Mouse (Mus musculus): ENCODE measurements around the gene Trim28. TPM values are rescaled to one million over a fixed set of nuclear protein-coding genes. Genes with fewer than 3 reads are reported as not detected.

Gene Trim28
- polyA plus RNA-seq (2015; fragmentation: Nextera tagmentation; extraction: Ambion mirVana): 179 and 196 TPM in 2 replicates

GRCm38 (mm10) chr7:12998851-12999250 is at the start of gene Trim28:
Trim28 (plus strand) TSS chr7:12999114.

GRCm38 (mm10) chr7:12965678-12966091 is 33.2 kb upstream of the Trim28 start, which contains the start of gene Zfp324:
Zfp324 (plus strand) TSS chr7:12965838.

GRCm38 (mm10) chr7:12977682-12978389 is 21.1 kb upstream of the Trim28 start, which contains the start of gene Zfp446:
Zfp446 (plus strand) TSS chr7:12977848.

DNA sequence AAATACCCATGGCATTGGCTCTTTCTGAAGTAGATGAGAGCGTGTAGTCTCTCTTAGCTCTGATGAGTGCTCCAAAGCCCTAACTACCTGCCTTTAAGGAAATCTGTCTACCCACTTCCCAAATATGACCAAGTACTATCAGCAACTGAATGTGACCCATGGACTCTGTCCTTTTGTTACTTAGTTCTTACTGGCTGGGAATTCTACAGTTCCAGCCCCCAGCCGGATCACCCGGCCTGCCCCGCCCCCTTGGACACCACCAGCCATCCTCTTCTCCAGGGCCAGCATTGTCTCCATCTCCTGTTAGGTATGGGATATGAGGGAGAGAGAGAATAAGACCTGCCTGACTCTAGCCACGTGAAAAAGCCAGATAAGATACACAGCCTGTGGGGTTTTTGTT is 861 bp upstream of the Trim28 start, which contains the start of gene Slc27a5:
Gene Slc27a5, minus strand, starts transcription at position 140 of the 400 bp plus-strand sequence.

DNA sequence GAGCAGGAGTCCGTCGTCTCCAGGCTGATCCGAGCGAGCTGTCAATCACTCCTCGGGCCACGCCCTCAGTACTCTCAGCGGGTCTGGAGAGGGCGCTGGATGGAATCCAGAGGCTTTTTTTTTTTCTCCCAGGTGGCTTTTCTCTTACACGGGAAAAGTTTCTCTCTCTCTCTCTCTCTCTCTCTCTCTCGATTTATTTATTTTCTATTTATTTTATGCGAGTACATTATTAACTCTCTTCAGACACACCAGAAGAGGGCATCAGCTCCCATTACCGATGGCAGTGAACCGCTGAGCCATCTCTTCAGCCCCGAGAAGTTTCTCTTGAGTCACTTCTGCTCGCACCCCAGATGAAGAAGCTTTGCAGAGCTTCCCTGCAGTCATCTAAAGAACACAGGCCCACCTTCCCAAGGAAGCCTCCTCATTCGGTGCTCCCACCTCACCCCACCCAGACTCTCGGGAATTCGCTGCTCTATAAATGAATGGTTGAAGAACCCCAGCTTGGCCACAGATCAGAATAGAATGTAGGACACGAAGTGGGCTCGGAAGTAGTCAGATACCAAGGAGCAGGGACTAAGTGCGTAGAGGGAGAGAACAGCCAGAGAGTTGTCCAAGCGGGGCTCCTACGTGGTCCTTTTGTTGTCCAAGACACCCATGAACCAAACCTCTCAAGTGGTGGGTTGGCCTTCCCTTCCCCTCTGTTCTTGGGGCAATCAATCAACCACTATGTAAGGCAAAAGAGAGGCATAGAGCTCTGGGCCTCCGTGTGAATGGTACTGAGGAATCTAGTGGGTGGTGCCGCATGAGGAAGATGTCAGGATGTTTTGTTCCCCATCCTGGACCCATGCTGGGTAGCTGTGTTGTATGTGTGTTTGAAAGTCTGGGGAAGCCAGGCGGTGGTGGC is 11.3 kb downstream of the Trim28 start, which contains the start of gene Zbtb45:
Gene Zbtb45, minus strand, starts transcription at position 30 of the 904 bp plus-strand sequence.

DNA sequence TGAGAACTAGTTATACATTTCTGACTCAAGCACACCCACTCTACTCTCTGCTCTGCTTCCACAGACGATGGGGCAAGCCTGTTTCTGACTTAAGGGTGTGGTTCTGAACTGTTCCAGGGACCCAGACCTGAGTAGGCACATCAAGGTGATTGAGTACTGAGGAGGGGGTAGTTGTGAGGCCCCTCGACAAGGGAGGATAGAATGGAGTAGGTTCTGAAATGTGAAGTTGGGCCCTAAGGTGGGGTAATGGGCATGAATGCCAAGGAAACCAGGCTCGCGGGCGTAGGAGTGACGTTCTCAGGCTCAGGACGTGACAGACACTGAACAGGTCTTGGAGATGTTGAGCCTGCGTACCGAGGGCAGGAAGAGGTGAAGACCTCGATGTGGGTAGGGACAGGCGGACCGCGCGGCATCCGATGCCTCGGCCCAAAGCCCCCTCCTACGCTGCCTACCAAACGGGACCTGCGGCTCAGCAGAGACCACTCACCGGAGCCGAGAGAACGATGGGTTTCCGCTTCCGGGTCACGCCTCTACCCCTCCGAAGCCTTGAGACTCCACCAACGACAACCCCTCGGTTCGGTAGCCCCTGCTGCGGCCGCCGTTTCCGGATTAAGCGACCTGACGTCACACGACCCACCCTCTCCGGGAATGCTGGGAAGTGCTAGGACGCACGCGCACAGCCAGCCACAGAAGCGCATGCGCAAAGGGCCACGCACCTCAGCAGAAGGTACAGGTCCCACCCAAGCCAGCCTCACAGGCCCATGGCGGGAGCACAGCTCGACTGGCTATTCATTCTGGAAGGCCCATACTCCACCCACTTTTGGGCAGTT is 35.4 kb downstream of the Trim28 start, which contains the start of gene Chmp2a:
Gene Chmp2a, minus strand, starts transcription at position 660 of the 830 bp plus-strand sequence.

GRCm38 (mm10) chr7:13037901-13038555 is 39.1 kb downstream of the Trim28 start, which contains the start of gene Ube2m:
Ube2m (minus strand) TSS chr7:13038275.

GRCm38 (mm10) chr7:13054287-13055010 is 55.5 kb downstream of the Trim28 start, which contains the start of gene Mzf1:
Mzf1 (minus strand) TSS chr7:13054764.

Other genes starting within 250 kb of the Trim28 start
- 19.4 and 23.9 TPM in 2 replicates for gene Zscan18, start 195.5 kb upstream of the Trim28 start, polyA plus RNA-seq (2015; fragmentation: Nextera tagmentation; extraction: Ambion mirVana)
- gene Zfp329, start 180.3 kb upstream of the Trim28 start, polyA plus RNA-seq (2015; fragmentation: Nextera tagmentation; extraction: Ambion mirVana): 18.5 and 20.4 TPM in 2 replicates
- gene Zfp110, start 164.4 kb upstream of the Trim28 start, polyA plus RNA-seq (2015; fragmentation: Nextera tagmentation; extraction: Ambion mirVana): 15.4 and 15.5 TPM in 2 replicates
- gene Zfp128, start 117.9 kb upstream of the Trim28 start, polyA plus RNA-seq (2015; fragmentation: Nextera tagmentation; extraction: Ambion mirVana): 4.5 and 5.1 TPM in 2 replicates
- gene Zscan22, start 101.3 kb upstream of the Trim28 start, polyA plus RNA-seq (2015; fragmentation: Nextera tagmentation; extraction: Ambion mirVana): 6.8 TPM in 2 replicates
- 620 and 632 TPM in 2 replicates for gene Rps5, start 76.8 kb upstream of the Trim28 start, polyA plus RNA-seq (2015; fragmentation: Nextera tagmentation; extraction: Ambion mirVana)
- gene Rnf225, start 71.7 kb upstream of the Trim28 start, polyA plus RNA-seq (2015; fragmentation: Nextera tagmentation; extraction: Ambion mirVana): 1.0 and 1.6 TPM in 2 replicates
- 10.5 and 12.2 TPM in 2 replicates for gene Zfp324, start 33.3 kb upstream of the Trim28 start, polyA plus RNA-seq (2015; fragmentation: Nextera tagmentation; extraction: Ambion mirVana)
- gene Zfp446, start 21.3 kb upstream of the Trim28 start, polyA plus RNA-seq (2015; fragmentation: Nextera tagmentation; extraction: Ambion mirVana): 6.8 and 7.0 TPM in 2 replicates
- gene Slc27a5, start 922 bp upstream of the Trim28 start, polyA plus RNA-seq (2015; fragmentation: Nextera tagmentation; extraction: Ambion mirVana): 0.17 and 0.32 TPM in 2 replicates
- gene Zbtb45, start 10.9 kb downstream of the Trim28 start, polyA plus RNA-seq (2015; fragmentation: Nextera tagmentation; extraction: Ambion mirVana): 28.3 and 32.5 TPM in 2 replicates
- 180 and 183 TPM in 2 replicates for gene Chmp2a, start 35.7 kb downstream of the Trim28 start, polyA plus RNA-seq (2015; fragmentation: Nextera tagmentation; extraction: Ambion mirVana)
- gene Ube2m, start 39.2 kb downstream of the Trim28 start, polyA plus RNA-seq (2015; fragmentation: Nextera tagmentation; extraction: Ambion mirVana): 188 and 191 TPM in 2 replicates
- gene Mzf1, start 55.6 kb downstream of the Trim28 start, polyA plus RNA-seq (2015; fragmentation: Nextera tagmentation; extraction: Ambion mirVana): 8.7 and 10.4 TPM in 2 replicates
- 0.30 and 0.38 TPM in 2 replicates for gene Vmn1r85, start 96.1 kb downstream of the Trim28 start, polyA plus RNA-seq (2015; fragmentation: Nextera tagmentation; extraction: Ambion mirVana)
- gene Vmn1r86, start 120.8 kb downstream of the Trim28 start, polyA plus RNA-seq (2015; fragmentation: Nextera tagmentation; extraction: Ambion mirVana): not detected in 2 replicates
- gene Vmn1r87, start 141.0 kb downstream of the Trim28 start, polyA plus RNA-seq (2015; fragmentation: Nextera tagmentation; extraction: Ambion mirVana): not detected in 2 replicates
- gene Vmn1r88, start 160.5 kb downstream of the Trim28 start, polyA plus RNA-seq (2015; fragmentation: Nextera tagmentation; extraction: Ambion mirVana): not detected in 2 replicates
- not detected in 2 replicates for gene Vmn1r89, start 213.9 kb downstream of the Trim28 start, polyA plus RNA-seq (2015; fragmentation: Nextera tagmentation; extraction: Ambion mirVana)